Mouse (Mus musculus): ENCODE data around the gene Cerk. TPM values are rescaled to one million over a fixed set of nuclear protein-coding genes. Genes with fewer than 3 reads are reported as not detected.
A peak's percentile ranks its signal among the peaks of the same experiment; 100 is the strongest.
"Not testable (repeated sequence)": the region's sequence is repeated elsewhere in the genome, so short reads cannot be mapped to it uniquely, and the experiment has no call there.

Gene Cerk
- polyA plus RNA-seq, 2 experiments from 2014 or later: 5.1 to 6.1 TPM

GRCm38 (mm10) chr15:86110361-86111103 is 75.4 kb downstream of the Cerk start:
- no peak for ATAC-seq

GRCm38 (mm10) chr15:86109650-86110211 is 76.2 kb downstream of the Cerk start:
- no peak for ATAC-seq

DNA sequence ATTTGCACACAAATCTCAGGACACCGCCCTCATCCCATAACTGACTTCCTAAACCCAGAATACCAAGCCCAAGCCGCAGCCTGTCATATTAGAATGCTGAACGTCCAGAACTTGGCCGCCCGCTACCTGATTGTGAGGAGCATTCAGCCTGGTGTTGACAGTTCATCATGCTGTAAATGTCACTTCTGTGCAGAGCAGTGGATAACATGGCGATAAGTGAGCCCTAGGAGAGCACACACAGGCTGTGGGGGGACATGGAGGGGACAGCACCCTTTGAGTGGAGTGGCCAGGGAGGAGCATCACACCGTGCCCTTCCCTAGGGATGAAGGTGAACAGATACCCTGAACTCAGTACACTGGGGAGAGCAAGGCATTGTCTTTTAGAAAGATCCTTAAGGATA is 76.7 kb downstream of the Cerk start:
- no peak for ATAC-seq

DNA sequence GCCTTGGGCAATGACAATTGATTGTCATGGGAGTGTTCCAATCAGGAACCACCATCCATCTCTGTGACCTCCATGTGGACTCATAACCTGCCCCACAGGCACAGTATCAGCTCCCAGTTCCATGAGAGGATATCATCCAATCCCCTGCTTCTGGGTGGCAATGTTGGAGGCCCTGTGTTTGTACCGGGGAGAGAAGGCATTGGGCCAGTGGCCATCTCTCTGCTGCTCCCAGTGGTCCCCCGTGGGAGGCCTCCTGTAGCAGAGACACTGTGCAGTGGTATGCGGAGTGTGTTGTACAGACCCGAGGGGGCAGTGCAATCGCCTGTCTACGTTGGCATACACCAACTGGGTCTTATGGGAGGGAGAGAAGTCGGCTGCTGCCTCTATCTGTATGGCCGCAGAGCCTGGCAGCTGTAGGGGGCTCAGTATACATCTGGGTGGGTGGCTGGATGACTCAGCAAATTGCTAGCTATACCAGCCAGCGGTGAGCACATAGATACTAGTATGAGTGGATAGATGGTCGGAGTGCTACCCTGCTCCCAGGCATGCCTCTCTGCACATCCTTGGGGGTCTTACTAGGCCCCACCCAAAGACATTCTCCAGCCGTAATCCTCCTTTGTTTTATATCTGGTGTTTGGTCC is 78.0 kb downstream of the Cerk start:
- ATAC-seq: no peak

GRCm38 (mm10) chr15:86105751-86106150 is 80.2 kb downstream of the Cerk start:
- no peak for ATAC-seq

DNA sequence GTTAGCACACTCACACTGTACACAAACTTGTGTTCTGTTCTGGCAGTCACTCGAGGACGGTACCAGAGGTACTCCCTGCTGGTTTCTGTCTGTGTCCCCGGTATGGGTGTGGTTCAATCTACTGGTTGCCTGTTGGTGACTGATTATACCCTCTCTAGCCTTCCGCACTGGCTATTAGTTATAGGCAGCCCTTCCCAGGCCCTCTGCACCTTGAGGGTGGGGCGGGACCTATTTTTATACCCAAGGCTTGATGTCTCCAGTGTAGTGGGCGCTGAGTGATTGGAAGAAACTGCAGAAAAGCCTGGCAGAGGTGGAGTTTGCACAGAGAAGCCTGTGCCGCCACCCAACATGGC is 80.6 kb downstream of the Cerk start:
- no peak for ATAC-seq

DNA sequence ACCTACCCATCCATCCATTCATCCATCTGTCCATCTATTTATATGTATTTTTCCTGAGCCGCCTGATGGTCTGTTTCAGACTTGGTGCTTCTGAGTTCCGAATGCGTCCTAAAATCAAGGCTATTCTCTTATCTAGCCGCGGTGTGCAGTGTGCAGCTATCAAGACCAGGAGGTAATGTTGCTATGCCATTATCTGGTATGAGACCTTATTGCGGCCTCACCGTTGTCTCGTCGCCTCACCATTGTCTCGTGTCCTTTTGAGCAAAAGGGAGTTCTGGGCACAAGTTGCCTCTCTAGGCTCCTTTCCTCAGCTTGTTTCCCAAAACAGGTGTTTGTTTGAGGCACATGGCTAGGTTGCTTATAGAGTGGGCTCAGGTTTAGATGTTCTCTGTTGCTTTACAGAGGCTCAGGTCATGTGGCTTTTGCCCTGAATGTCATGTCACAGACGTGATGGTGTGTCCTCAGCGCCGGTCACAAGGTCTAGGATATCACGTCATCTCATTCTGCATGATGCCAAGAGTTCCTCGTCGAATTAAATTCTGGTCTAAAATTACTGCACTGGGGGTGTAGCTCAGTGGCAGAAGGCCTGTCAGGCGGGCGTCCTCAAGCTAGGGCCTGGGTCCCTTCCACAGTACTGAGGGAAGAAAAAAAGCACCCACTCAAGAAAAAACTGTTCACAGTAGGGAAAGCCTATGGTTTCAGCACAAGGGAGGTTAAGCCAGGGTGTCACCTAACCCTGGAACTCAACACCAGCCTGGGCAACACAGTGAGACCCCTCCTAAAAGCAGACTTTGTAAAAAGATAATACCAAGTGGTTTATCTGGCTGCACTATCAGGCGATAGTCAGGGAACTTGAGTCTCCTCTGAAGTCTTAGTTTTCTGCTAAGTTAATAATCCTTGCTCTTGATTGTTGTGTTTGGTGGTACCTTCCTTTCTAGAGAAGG is 81.3 kb downstream of the Cerk start:
- ATAC-seq: no peak

GRCm38 (mm10) chr15:86102308-86102707 is 83.6 kb downstream of the Cerk start:
- ATAC-seq: no peak

DNA sequence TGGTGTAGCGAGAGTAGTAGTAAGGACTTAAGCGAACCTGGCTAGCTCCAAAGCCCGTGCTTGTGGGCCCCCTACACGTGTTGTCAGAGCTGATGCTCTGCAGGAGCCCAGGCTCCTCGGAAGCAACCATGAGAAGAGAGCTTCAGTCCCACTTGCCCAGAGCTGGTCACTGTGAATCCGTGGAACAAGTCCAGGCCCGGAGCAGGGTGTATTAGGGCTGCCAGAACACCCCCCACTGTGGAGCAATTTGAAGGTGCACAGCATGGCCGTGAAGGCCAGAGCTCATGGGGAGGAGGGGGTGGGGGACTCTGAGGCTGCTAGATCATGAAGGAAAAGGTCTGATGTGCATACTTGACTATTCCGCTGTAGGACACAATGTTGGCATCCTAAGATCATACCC is 84.4 kb downstream of the Cerk start:
- ATAC-seq: no peak

GRCm38 (mm10) chr15:86097871-86098270 is 88.1 kb downstream of the Cerk start:
- no peak for ATAC-seq

DNA sequence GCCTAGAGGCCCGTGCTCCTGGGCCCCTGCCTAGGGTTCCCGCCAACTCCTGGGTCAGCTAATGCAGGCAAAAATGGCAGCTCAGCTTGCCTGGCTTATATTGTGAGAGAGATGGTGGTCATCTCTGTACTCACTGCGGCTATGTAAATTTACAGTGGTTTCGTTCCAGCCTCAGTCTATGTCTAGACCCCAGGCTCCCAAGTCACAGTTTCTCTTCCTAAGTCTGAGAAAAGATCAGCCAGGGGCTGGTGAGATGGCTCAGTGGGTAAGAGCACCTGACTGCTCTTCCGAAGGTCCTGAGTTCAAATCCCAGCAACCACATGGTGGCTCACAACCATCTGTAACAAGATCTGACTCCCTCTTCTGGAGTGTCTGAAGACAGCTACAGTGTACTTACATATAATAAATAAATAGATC is 89.3 kb downstream of the Cerk start:
- not testable (repeated sequence) for ATAC-seq

DNA sequence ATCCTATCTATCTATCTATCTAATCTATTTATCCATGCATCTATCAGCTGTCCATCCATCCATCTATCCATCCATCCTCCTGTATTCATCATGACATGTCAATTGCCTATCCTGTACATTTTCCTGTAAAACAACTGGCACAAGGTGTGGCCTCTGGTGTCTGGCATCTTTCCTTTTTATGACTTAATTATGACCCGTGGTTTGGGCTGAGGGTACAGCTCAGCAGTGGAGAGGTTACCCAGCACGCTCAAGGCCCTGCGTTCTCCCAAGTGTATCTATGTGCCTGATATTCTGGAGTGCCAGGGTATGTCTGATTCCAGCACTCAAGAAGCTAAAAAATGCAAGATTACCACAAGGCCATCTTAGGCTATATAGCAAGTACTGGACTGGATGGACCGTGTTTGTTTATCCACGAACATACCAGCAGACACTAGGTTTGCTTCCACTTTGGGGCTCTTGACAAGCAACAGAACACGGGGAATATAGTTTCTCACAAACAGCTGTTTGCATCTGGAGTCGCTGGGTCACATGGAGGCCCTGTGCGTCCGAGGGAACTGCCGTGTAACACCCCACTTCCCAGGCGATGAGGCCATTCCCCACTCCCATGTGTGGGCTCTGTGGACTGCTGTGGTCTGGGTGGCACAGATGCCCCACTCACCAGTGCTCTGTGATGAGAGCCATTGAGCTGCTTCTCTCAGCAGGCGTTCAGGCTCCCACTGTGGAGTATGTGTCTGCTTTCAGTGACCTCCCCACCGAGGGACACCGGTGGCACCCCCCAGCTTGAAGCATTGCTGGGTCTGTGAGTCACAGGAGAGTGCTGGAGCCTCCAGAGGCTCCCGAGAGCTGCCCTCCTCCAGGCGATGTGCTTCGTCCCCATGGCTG is 90.0 kb downstream of the Cerk start:
- no peak for ATAC-seq

- ATAC-seq: peak; percentile 90
These were observed 91.4 kb downstream of the Cerk start for GRCm38 (mm10) chr15:86094324-86095121.

DNA sequence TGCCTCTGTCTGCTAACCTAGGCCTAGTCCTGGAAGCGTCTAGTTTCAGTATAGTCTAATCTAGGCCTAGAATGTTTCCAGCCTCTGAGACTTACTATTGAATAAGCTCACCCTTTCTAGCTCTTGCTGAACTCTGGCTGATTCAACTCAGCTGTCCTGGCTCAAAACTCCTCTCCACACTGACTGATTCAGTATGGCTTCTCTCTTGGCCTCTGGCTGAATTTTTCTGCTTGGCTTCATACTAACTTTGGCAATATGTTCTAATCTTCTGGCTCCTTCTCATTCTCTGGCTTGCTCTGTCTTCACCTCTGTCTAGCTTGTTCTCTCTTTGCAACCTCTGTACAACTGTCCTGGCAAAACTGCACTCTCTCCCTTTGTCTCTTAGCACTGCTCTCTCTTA is 92.7 kb downstream of the Cerk start:
- ATAC-seq: no peak

DNA sequence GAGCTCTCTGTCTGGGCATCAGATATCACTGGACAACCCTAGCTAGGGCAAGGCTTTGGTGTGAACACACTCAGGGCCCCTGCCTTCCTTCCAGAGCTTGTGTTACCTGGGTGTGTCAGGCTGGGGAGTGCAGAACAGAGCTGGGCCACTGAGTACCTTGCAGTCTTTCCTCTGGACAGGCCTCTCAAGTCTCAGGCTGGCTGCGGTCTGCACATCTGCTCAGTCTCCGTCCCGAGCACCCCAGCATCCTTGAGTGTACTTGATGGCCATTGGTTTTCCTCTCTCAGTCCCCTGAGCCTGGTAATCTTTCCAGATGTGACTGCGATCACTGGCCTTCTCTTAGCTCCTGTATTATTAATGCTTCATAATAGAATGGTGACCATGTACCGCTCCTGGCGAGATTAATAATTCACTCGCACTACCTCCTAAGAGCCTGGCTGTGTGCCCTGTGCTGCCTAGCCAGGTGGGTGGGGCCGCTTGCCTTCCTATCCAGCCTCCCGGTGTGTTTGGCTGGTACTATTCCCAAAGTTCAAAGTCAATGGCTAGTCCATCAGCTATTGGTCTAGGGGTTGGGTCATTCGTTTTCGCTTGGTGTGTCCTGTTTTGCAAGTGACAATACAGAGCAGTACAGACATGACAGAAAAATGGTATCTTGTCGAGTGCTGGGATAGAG is 93.8 kb downstream of the Cerk start:
- no peak for ATAC-seq

GRCm38 (mm10) chr15:86091201-86091997 is 94.5 kb downstream of the Cerk start:
- ATAC-seq: no peak

- no peak for ATAC-seq
These were observed 95.4 kb downstream of the Cerk start for GRCm38 (mm10) chr15:86090578-86090977.

DNA sequence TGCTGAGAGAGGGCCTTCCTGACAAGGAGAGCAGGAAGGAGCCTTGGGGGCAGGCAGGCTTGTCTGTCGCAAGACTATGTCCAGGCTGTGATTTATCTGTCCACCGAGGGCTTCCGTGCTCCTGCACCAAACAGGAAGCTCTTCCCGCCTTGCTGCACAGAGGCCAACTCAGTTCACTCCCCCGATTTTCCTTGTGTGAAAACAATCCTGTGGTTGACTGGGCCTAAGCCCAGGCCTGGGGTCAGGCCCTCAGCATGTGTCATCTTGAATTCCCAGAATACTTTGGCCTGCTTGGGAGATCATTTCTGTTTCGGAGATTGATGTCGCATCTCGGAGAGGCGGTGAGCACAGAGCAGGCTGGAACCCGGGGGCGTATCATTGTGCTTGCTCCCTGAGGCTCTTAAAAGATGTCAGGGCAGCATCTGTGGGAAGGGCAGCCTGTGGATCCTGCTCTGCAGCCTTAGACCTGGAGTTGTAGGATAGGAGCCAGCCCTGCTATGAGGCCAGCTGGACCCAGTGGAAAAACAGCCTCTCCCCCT is 95.9 kb downstream of the Cerk start:
- ATAC-seq: no peak

Measured in CD4-positive, CD25-positive, alpha-beta regulatory T cell, adult 4 months (primary cell).